Mouse (Mus musculus) intestine, postnatal 0 days (tissue): ENCODE results near the gene Snx5. TPM values are rescaled to one million over a fixed set of nuclear protein-coding genes. Genes with fewer than 3 reads are reported as not detected.

ENCODE experiments used
- ATAC-seq: fragments of 200-750 bp; cut with Nextera tagmentation; 2 replicates; pipeline ENCODE4 v1.8.0; 2017; ENCODE audit warnings: mild to moderate bottlenecking, moderate TSS enrichment, moderate library complexity
- H3K27ac ChIP-seq: fragments of 300-500 bp; sonication (generic); 2 replicates; pipeline ENCODE4 v1.5.1; 2014; ENCODE audit warnings: mild to moderate bottlenecking, low read depth, low read length, moderate library complexity
- H3K27me3 ChIP-seq: fragments of 300-500 bp; sonication (generic); replicated peaks from 2 replicates; pipeline ENCODE4 v1.6.1; 2014; ENCODE audit warnings: low read length, mixed read lengths; ENCODE audit not compliant: control insufficient read depth, insufficient read depth
- H3K36me3 ChIP-seq: fragments of 300-500 bp; sonication (generic); 2 replicates; pipeline ENCODE4 v1.6.1; 2014; ENCODE audit warnings: mild to moderate bottlenecking, moderate library complexity; ENCODE audit not compliant: control insufficient read depth, insufficient read depth
- H3K4me1 ChIP-seq: fragments of 300-500 bp; sonication (generic); replicated peaks from 2 replicates; pipeline ENCODE4 v1.6.1; 2014; ENCODE audit warnings: antibody characterized with exemption, low read length, mixed read lengths; ENCODE audit not compliant: control insufficient read depth, insufficient read depth
- H3K4me2 ChIP-seq: fragments of 300-500 bp; sonication (generic); replicated peaks from 2 replicates; pipeline ENCODE4 v1.6.1; 2014; ENCODE audit warnings: low read depth, mild to moderate bottlenecking, moderate library complexity
- H3K4me3 ChIP-seq: fragments of 300-500 bp; sonication (generic); 2 replicates; pipeline ENCODE4 v1.5.1; 2014; ENCODE audit warnings: low read depth, low read length
- H3K9ac ChIP-seq: fragments of 300-500 bp; sonication (generic); 2 replicates; pipeline ENCODE4 v1.6.1; 2014; ENCODE audit warnings: mild to moderate bottlenecking, low read depth, low read length
- H3K9me3 ChIP-seq: fragments of 300-500 bp; sonication (generic); 2 replicates; pipeline ENCODE4 v1.6.1; 2016; ENCODE audit warnings: mixed run types; ENCODE audit not compliant: control insufficient read depth
- CTCF ChIP-seq: sonication (generic); IDR thresholded peaks from 2 replicates; pipeline ENCODE4 v1.5.1; 2016; ENCODE audit warnings: low read depth, mild to moderate bottlenecking, control low read depth, antibody characterized with exemption, moderate library complexity
- WGBS: fragments of 180-500 bp; shearing (Covaris S2); extraction: QIAGEN DNeasy Blood & Tissue Kit; methylation state at CpG from one replicate; pipeline ENCODE4 v1.1.7; 2014; 5-methylcytosine and 5-hydroxymethylcytosine counted together
- polyA plus RNA-seq: library from polyadenylated mRNA; unstranded; fragments of >200 nt; fragmentation: Nextera tagmentation; extraction: Ambion mirVana; gene quantifications from 2 replicates; pipeline ENCODE4 v1.2.1, GENCODE M21; 2015

Snx5 gene
- polyA plus RNA-seq, 1 experiment from 2014 or later, result 116 TPM

- peaks cover 13% of the 10 kb centered on the region; the same call in 1 of the 2 replicates for H3K36me3 ChIP-seq
- no peak for ATAC-seq
- TF ChIP-seq CTCF, result no peak
- no peak overlapping the region for H3K9ac ChIP-seq
- no peak overlapping the region for H3K4me2 ChIP-seq
- H3K4me3 ChIP-seq, result no peak overlapping the region
- H3K27me3 ChIP-seq, result no peaks in the 10 kb centered on the region
- WGBS, result 38% methylated on average over 5 of the region's 5 CpGs
- no peaks in the 10 kb centered on the region for H3K9me3 ChIP-seq
- H3K4me1 ChIP-seq, result peaks cover 6% of the 10 kb centered on the region; the same call in 1 of the 2 replicates
- no peak overlapping the region for H3K27ac ChIP-seq
These were observed 6.1 kb downstream of the Snx5 start for GRCm38 (mm10) chr2:144264398-144265119.

DNA sequence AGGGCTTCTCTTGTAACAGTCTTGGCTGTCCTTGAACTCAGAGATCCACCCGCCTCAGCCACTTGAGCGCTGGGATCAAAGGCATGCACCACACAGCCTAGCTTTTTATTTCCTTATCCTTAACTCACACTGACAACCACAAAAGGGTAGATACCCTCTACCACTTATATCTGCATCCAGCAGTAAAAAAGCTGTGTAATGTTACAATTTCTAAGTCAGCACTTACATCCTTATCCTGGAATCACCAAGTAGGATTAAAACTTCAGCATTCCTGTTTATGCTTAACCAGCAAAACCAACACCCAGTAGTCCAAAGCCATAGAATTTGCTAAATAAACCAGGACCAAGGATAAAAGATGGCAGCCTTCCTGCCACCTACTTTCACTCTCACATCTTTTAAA, 7.9 kb downstream of the Snx5 start:
- Histone ChIP-seq H3K4me3 (no peak overlapping the region), H3K4me2 (no peak overlapping the region), H3K27ac (no peak overlapping the region), H3K27me3 (no peaks in the 10 kb centered on the region), H3K9ac (no peak overlapping the region), H3K36me3 (peaks cover 28% of the 10 kb centered on the region), H3K4me1 (peaks cover 3% of the 10 kb centered on the region; the same call in 1 of the 2 replicates), H3K9me3 (no peaks in the 10 kb centered on the region)
- WGBS, result 66% methylated on average over 2 of the region's 2 CpGs
- ATAC-seq, result no peak
- TF ChIP-seq CTCF, result no peak; the same call in 1 of the 2 replicates

GRCm38 (mm10) chr2:144250111-144250510, 20.6 kb downstream of the Snx5 start:
- H3K9me3 ChIP-seq, result no peaks in the 10 kb centered on the region
- TF ChIP-seq CTCF, result no peak

GRCm38 (mm10) chr2:144248613-144249376, 21.9 kb downstream of the Snx5 start:
- H3K9me3 ChIP-seq, result no peaks in the 10 kb centered on the region
- H3K27ac ChIP-seq, result no peak overlapping the region
- 0 out of 2 replicates have a peak, but pooled peaks cover 4% of the 10 kb centered on the region for H3K4me1 ChIP-seq
- H3K36me3 ChIP-seq, result peaks cover 42% of the 10 kb centered on the region
- H3K9ac ChIP-seq, result no peak overlapping the region
- ATAC-seq, result 0 out of 2 replicates have a peak, but pooled peaks have one; percentile 22
- 38% methylated on average over 4 of the region's 4 CpGs for WGBS
- no peaks in the 10 kb centered on the region for H3K27me3 ChIP-seq
- H3K4me2 ChIP-seq, result no peak overlapping the region
- TF ChIP-seq CTCF, result no peak
- no peak overlapping the region for H3K4me3 ChIP-seq

More at GRCm38 (mm10) chr2:144250111-144250510, 20.6 kb downstream of the Snx5 start:
- H3K27me3 ChIP-seq, result no peaks in the 10 kb centered on the region
- no peak overlapping the region for H3K4me3 ChIP-seq
- H3K36me3 ChIP-seq, result peaks cover 55% of the 10 kb centered on the region
- H3K4me2 ChIP-seq, result no peak overlapping the region
- no peak for ATAC-seq
- no peak overlapping the region for H3K9ac ChIP-seq
- 0 out of 2 replicates have a peak, but pooled peaks cover 4% of the 10 kb centered on the region for H3K4me1 ChIP-seq
- no peak overlapping the region for H3K27ac ChIP-seq

DNA sequence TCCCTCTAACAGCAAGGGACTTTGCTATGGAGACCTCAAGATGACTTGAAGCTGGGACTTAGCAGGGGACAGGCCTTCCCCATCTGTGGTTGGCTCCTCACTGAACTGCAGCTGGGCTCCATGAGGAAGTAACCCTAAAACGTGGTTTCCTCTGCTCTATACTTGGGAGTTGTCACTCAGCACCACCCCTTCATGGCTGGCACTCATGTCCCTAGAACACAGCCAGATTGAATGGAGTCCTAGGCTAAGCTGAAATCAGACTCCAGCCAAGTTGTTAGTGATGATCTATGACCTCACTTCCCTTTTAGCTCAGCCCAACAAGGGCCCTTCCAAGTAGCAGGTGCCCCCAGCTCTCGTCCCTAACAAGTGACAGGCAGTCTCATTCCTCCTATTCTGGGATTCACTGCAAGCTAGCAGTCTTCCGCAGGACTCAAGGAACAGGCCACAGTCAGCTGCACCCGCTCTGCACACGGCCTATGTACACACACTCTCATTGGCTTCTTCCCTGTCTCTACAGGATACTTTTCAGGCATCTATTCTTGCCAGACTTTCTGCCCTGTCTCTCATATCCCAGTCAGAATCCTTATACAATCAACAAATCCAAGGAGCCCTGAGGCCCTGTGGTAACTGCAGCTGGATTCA, 23.2 kb downstream of the Snx5 start:
- no peak overlapping the region for H3K27ac ChIP-seq
- 0 out of 2 replicates have a peak, but pooled peaks cover 4% of the 10 kb centered on the region for H3K4me1 ChIP-seq
- no peak for TF ChIP-seq CTCF
- no peak overlapping the region for H3K4me3 ChIP-seq
- H3K9ac ChIP-seq, result no peak overlapping the region
- H3K36me3 ChIP-seq, result peaks cover 28% of the 10 kb centered on the region
- no peaks in the 10 kb centered on the region for H3K27me3 ChIP-seq
- 28% methylated on average over 5 of the region's 5 CpGs for WGBS
- 0 out of 2 replicates have a peak, but pooled peaks have one; percentile 26 for ATAC-seq
- H3K9me3 ChIP-seq, result no peaks in the 10 kb centered on the region
- no peak overlapping the region for H3K4me2 ChIP-seq

- Histone ChIP-seq H3K4me2 (no peak overlapping the region), H3K27ac (no peak overlapping the region), H3K9ac (no peak overlapping the region), H3K27me3 (no peaks in the 10 kb centered on the region), H3K4me3 (no peak overlapping the region), H3K4me1 (0 out of 2 replicates have a peak, but pooled peaks cover 4% of the 10 kb centered on the region), H3K36me3 (peaks cover 18% of the 10 kb centered on the region), H3K9me3 (no peaks in the 10 kb centered on the region)
- WGBS, result 54% methylated on average over 2 of the region's 2 CpGs
- no peak for ATAC-seq
- no peak for TF ChIP-seq CTCF
These were observed 24.4 kb downstream of the Snx5 start for GRCm38 (mm10) chr2:144246270-144246669.
